Mouse (Mus musculus): ENCODE data around the gene Zfp988. TPM values are rescaled to one million over a fixed set of nuclear protein-coding genes. Genes with fewer than 3 reads are reported as not detected.
"Not testable (repeated sequence)": the region's sequence is repeated elsewhere in the genome, so short reads cannot be mapped to it uniquely, and the experiment has no call there.

Gene Zfp988
- polyA plus RNA-seq (2015; fragmentation: Nextera tagmentation; extraction: Ambion mirVana) = 0.14 and 0.37 TPM in 2 replicates

- 86% methylated on average over 6 of the region's 6 CpGs for WGBS
- not testable (repeated sequence) for ATAC-seq (ENCODE audit: insufficient read depth, low FRiP score, low read depth); H3K9ac ChIP-seq
These were observed at the start of gene Zfp988 for GRCm38 (mm10) chr4:147305436-147305835. Gene Zfp988, plus strand, starts transcription at chr4:147305674.

GRCm38 (mm10) chr4:147262708-147263107 is 42.8 kb upstream of the Zfp988 start:
- WGBS = 86% methylated on average over 2 of the region's 3 CpGs

More at GRCm38 (mm10) chr4:147305436-147305835, at the start of gene Zfp988:
- not testable (repeated sequence) for H3K27me3 ChIP-seq (replicated peaks); H3K27ac ChIP-seq; H3K4me1 ChIP-seq; H3K4me2 ChIP-seq; H3K36me3 ChIP-seq; H3K9me3 ChIP-seq; H3K4me3 ChIP-seq (replicated peaks)

GRCm38 (mm10) chr4:147267302-147267701 is 38.2 kb upstream of the Zfp988 start:
- not testable (repeated sequence) for H3K36me3 ChIP-seq; H3K9ac ChIP-seq; H3K4me1 ChIP-seq; H3K4me2 ChIP-seq; H3K4me3 ChIP-seq (replicated peaks); H3K9me3 ChIP-seq; H3K27me3 ChIP-seq (replicated peaks); ATAC-seq (ENCODE audit: insufficient read depth, low FRiP score, low read depth); H3K27ac ChIP-seq
- WGBS = 90% methylated on average over 16 of the region's 17 CpGs

More at GRCm38 (mm10) chr4:147262708-147263107, 42.8 kb upstream of the Zfp988 start:
- H3K36me3 ChIP-seq; H3K9me3 ChIP-seq; H3K27ac ChIP-seq; H3K4me1 ChIP-seq; H3K4me3 ChIP-seq (replicated peaks); H3K27me3 ChIP-seq (replicated peaks); H3K4me2 ChIP-seq; ATAC-seq (ENCODE audit: insufficient read depth, low FRiP score, low read depth); H3K9ac ChIP-seq: not testable (repeated sequence)

GRCm38 (mm10) chr4:147268735-147269134 is 36.7 kb upstream of the Zfp988 start:
- H3K4me3 ChIP-seq (replicated peaks); H3K4me2 ChIP-seq; ATAC-seq (ENCODE audit: insufficient read depth, low FRiP score, low read depth); H3K4me1 ChIP-seq; H3K27me3 ChIP-seq (replicated peaks); H3K36me3 ChIP-seq; H3K9me3 ChIP-seq; H3K27ac ChIP-seq; H3K9ac ChIP-seq: not testable (repeated sequence)
- 87% methylated on average over 25 of the region's 25 CpGs for WGBS

GRCm38 (mm10) chr4:147270026-147270425 is 35.4 kb upstream of the Zfp988 start:
- H3K4me1 ChIP-seq; H3K9me3 ChIP-seq; ATAC-seq (ENCODE audit: insufficient read depth, low FRiP score, low read depth); H3K9ac ChIP-seq; H3K27ac ChIP-seq; H3K4me2 ChIP-seq; H3K4me3 ChIP-seq (replicated peaks); H3K36me3 ChIP-seq; H3K27me3 ChIP-seq (replicated peaks): not testable (repeated sequence)
- 83% methylated on average over 4 of the region's 4 CpGs for WGBS

- not testable (repeated sequence) for H3K36me3 ChIP-seq; H3K4me1 ChIP-seq; H3K9ac ChIP-seq; H3K4me2 ChIP-seq; H3K27me3 ChIP-seq (replicated peaks); H3K4me3 ChIP-seq (replicated peaks); H3K27ac ChIP-seq; H3K9me3 ChIP-seq; ATAC-seq (ENCODE audit: insufficient read depth, low FRiP score, low read depth)
- WGBS = 87% methylated on average over 13 of the region's 13 CpGs
These were observed 33.9 kb upstream of the Zfp988 start for GRCm38 (mm10) chr4:147271601-147272000.

GRCm38 (mm10) chr4:147275021-147275772 is 30.3 kb upstream of the Zfp988 start:
- ATAC-seq (ENCODE audit: insufficient read depth, low FRiP score, low read depth) = peak; percentile 70; the same call in 1 of the 2 replicates
- H3K27ac ChIP-seq; H3K27me3 ChIP-seq (replicated peaks); H3K36me3 ChIP-seq; H3K4me1 ChIP-seq; H3K9me3 ChIP-seq; H3K9ac ChIP-seq: not testable (repeated sequence)
- Histone ChIP-seq H3K4me3 (replicated peaks) (peak overlapping the region; percentile 9; the same call in 1 of the 2 replicates), H3K4me2 (peak overlapping the region; percentile 40)
- 36% methylated on average over 58 of the region's 58 CpGs for WGBS

GRCm38 (mm10) chr4:147275773-147276140 is 29.7 kb upstream of the Zfp988 start:
- not testable (repeated sequence) for H3K36me3 ChIP-seq; ATAC-seq (ENCODE audit: insufficient read depth, low FRiP score, low read depth)

GRCm38 (mm10) chr4:147280406-147280805 is 25.1 kb upstream of the Zfp988 start:
- H3K9me3 ChIP-seq; ATAC-seq (ENCODE audit: insufficient read depth, low FRiP score, low read depth); H3K4me2 ChIP-seq; H3K27me3 ChIP-seq (replicated peaks); H3K4me3 ChIP-seq (replicated peaks); H3K4me1 ChIP-seq; H3K9ac ChIP-seq; H3K27ac ChIP-seq; H3K36me3 ChIP-seq: not testable (repeated sequence)
- WGBS = 69% methylated on average over 2 of the region's 2 CpGs

More at GRCm38 (mm10) chr4:147275773-147276140, 29.7 kb upstream of the Zfp988 start:
- H3K4me3 ChIP-seq (replicated peaks) = peak overlapping the region; percentile 9; the same call in 1 of the 2 replicates
- not testable (repeated sequence) for H3K9me3 ChIP-seq; H3K9ac ChIP-seq; H3K27ac ChIP-seq; H3K27me3 ChIP-seq (replicated peaks); H3K4me1 ChIP-seq
- WGBS = 28% methylated on average over 54 of the region's 54 CpGs
- peak overlapping the region; percentile 40 for H3K4me2 ChIP-seq

GRCm38 (mm10) chr4:147298585-147298984 is 6.9 kb upstream of the Zfp988 start:
- H3K4me3 ChIP-seq (replicated peaks); H3K36me3 ChIP-seq; H3K27me3 ChIP-seq (replicated peaks); ATAC-seq (ENCODE audit: insufficient read depth, low FRiP score, low read depth); H3K4me2 ChIP-seq; H3K4me1 ChIP-seq; H3K9ac ChIP-seq; H3K27ac ChIP-seq; H3K9me3 ChIP-seq: not testable (repeated sequence)
- WGBS = 72% methylated on average over 3 of the region's 3 CpGs

GRCm38 (mm10) chr4:147302375-147302774 is 3.1 kb upstream of the Zfp988 start:
- H3K36me3 ChIP-seq; H3K9ac ChIP-seq; H3K4me3 ChIP-seq (replicated peaks); H3K4me1 ChIP-seq; H3K27ac ChIP-seq; H3K9me3 ChIP-seq; H3K27me3 ChIP-seq (replicated peaks); ATAC-seq (ENCODE audit: insufficient read depth, low FRiP score, low read depth); H3K4me2 ChIP-seq: not testable (repeated sequence)

- peak; percentile 31; the same call in 1 of the 2 replicates for ATAC-seq (ENCODE audit: insufficient read depth, low FRiP score, low read depth)
- H3K27me3 ChIP-seq (replicated peaks); H3K9ac ChIP-seq; H3K4me3 ChIP-seq (replicated peaks); H3K36me3 ChIP-seq; H3K27ac ChIP-seq; H3K4me2 ChIP-seq; H3K4me1 ChIP-seq: not testable (repeated sequence)
- WGBS = 84% methylated on average over 2 of the region's 2 CpGs
- H3K9me3 ChIP-seq = peaks cover 36% of the 10 kb centered on the region
These were observed 29.7 kb downstream of the Zfp988 start for GRCm38 (mm10) chr4:147335036-147335690.

Measured in stomach, embryonic 15.5 days (tissue).